Mouse (Mus musculus) thymus, adult 2 months (tissue): ENCODE results near the gene Bzw1. TPM values are rescaled to one million over a fixed set of nuclear protein-coding genes. Genes with fewer than 3 reads are reported as not detected.

Experiments used
- DNase-seq: peaks from one replicate; pipeline ENCODE4 v3.0.0; 2021
- H3K27ac ChIP-seq: fragments of 200-500 bp; 2 replicates; pipeline ENCODE4 v1.5.1; 2012; ENCODE audit warnings: low read length, control low read depth; ENCODE audit not compliant: control insufficient read depth, insufficient read depth
- H3K27me3 ChIP-seq: fragments of 200-500 bp; 2 replicates; pipeline ENCODE4 v1.6.1; 2012; ENCODE audit warnings: mild to moderate bottlenecking, low read length, moderate library complexity, mixed read lengths; ENCODE audit not compliant: control insufficient read depth, insufficient read depth
- H3K36me3 ChIP-seq: fragments of 200-500 bp; 2 replicates; pipeline ENCODE4 v1.6.1; 2012; ENCODE audit warnings: mild to moderate bottlenecking, low read length, moderate library complexity; ENCODE audit not compliant: control insufficient read depth, insufficient read depth
- H3K4me1 ChIP-seq: fragments of 200-500 bp; replicated peaks from 2 replicates; pipeline ENCODE4 v1.6.1; 2012; ENCODE audit warnings: low read length; ENCODE audit not compliant: control insufficient read depth, insufficient read depth
- H3K4me3 ChIP-seq: fragments of 200-500 bp; 2 replicates; pipeline ENCODE4 v1.5.1; 2012; ENCODE audit warnings: mild to moderate bottlenecking, low read length, control low read depth, moderate library complexity; ENCODE audit not compliant: control insufficient read depth, insufficient read depth
- CTCF ChIP-seq: fragments of 200-500 bp; IDR thresholded peaks from 2 replicates; pipeline ENCODE4 v1.5.1; 2012; ENCODE audit warnings: mild to moderate bottlenecking, control low read depth, low read length, moderate library complexity, borderline replicate concordance; ENCODE audit not compliant: control insufficient read depth, poor library complexity, insufficient read depth; ENCODE audit errors: extremely low read depth
- POLR2A ChIP-seq: fragments of 200-500 bp; IDR thresholded peaks from 2 replicates; pipeline ENCODE4 v1.6.1; 2012; ENCODE audit warnings: mild to moderate bottlenecking, low read length, control low read depth, moderate library complexity; ENCODE audit not compliant: control insufficient read depth, poor library complexity, insufficient read depth; ENCODE audit errors: extremely low read depth
- WGBS: fragments of 180-500 bp; shearing (Covaris S2); methylation state at CpG from one replicate; pipeline ENCODE4 v1.1.7; 2018; 5-methylcytosine and 5-hydroxymethylcytosine counted together
- polyA plus RNA-seq: library from polyadenylated mRNA; depleted of rRNA; stranded (reverse); fragments of >200 nt; gene quantifications from 2 replicates; pipeline ENCODE4 v1.2.3, GENCODE M21; 2012

Gene Bzw1
- polyA plus RNA-seq, 1 experiment = 42.1 TPM

- 94% methylated on average over 5 of the region's 5 CpGs for WGBS
- no peaks in the 10 kb centered on the region; the same call in none of the 2 replicates for H3K4me1 ChIP-seq
- no peak overlapping the region for H3K4me3 ChIP-seq
- TF ChIP-seq CTCF (no peak), POLR2A (no peak)
- H3K36me3 ChIP-seq = no peaks in the 10 kb centered on the region
- no peak for DNase-seq
- H3K27me3 ChIP-seq = no peaks in the 10 kb centered on the region
- H3K27ac ChIP-seq = no peak overlapping the region
These were observed 10.0 kb upstream of the Bzw1 start for GRCm38 (mm10) chr1:58382586-58383281.

- no peak for DNase-seq
- H3K4me1 ChIP-seq = peaks cover 3% of the 10 kb centered on the region
- H3K36me3 ChIP-seq = peaks cover 20% of the 10 kb centered on the region
- TF ChIP-seq CTCF = no peak
- TF ChIP-seq POLR2A = no peak
- WGBS = 52% methylated on average over 19 of the region's 19 CpGs
- peak overlapping the region; percentile 28; the same call in 1 of the 2 replicates for H3K27ac ChIP-seq
- H3K27me3 ChIP-seq = no peaks in the 10 kb centered on the region
- H3K4me3 ChIP-seq = peak overlapping the region; percentile 87
These were observed 1.1 kb upstream of the Bzw1 start for GRCm38 (mm10) chr1:58391421-58392267.

GRCm38 (mm10) chr1:58392268-58392651, 438 bp upstream of the Bzw1 start:
- Histone ChIP-seq H3K27ac (peak overlapping the region; percentile 86), H3K4me3 (peak overlapping the region; percentile 87), H3K4me1 (peaks cover 3% of the 10 kb centered on the region), H3K27me3 (no peaks in the 10 kb centered on the region), H3K36me3 (peaks cover 25% of the 10 kb centered on the region)
- no peak for TF ChIP-seq POLR2A
- TF ChIP-seq CTCF = no peak
- WGBS = under 1% methylated on average over 16 of the region's 16 CpGs
- DNase-seq = no peak

GRCm38 (mm10) chr1:58393284-58394195, 842 bp downstream of the Bzw1 start:
- Histone ChIP-seq H3K36me3 (peaks cover 37% of the 10 kb centered on the region), H3K4me1 (peaks cover 3% of the 10 kb centered on the region), H3K27ac (peak overlapping the region; percentile 57), H3K4me3 (peak overlapping the region; percentile 87), H3K27me3 (no peaks in the 10 kb centered on the region)
- TF ChIP-seq CTCF = no peak
- no peak for TF ChIP-seq POLR2A
- WGBS = 1% methylated on average over 85 of the region's 90 CpGs
- peak; percentile 46 for DNase-seq

- TF ChIP-seq POLR2A = no peak
- no peak for TF ChIP-seq CTCF
- DNase-seq = no peak
- 96% methylated on average over 3 of the region's 3 CpGs for WGBS
- no peak overlapping the region for H3K4me3 ChIP-seq
- peaks cover 54% of the 10 kb centered on the region for H3K36me3 ChIP-seq
- no peaks in the 10 kb centered on the region for H3K27me3 ChIP-seq
- peaks cover 3% of the 10 kb centered on the region for H3K4me1 ChIP-seq
- H3K27ac ChIP-seq = no peak overlapping the region
These were observed 2.6 kb downstream of the Bzw1 start for GRCm38 (mm10) chr1:58395341-58395740.

- peaks cover 62% of the 10 kb centered on the region for H3K36me3 ChIP-seq
- DNase-seq = no peak
- no peak overlapping the region for H3K27ac ChIP-seq
- H3K4me3 ChIP-seq = no peak overlapping the region
- no peaks in the 10 kb centered on the region for H3K27me3 ChIP-seq
- TF ChIP-seq POLR2A (no peak), CTCF (no peak)
- peaks cover 3% of the 10 kb centered on the region for H3K4me1 ChIP-seq
- 100% methylated on average over 1 of the region's 1 CpGs for WGBS
These were observed 3.5 kb downstream of the Bzw1 start for GRCm38 (mm10) chr1:58396179-58396578.
